Mouse (Mus musculus) heart, postnatal 0 days (tissue): ENCODE results near the gene Gpr153.

ENCODE experiments used
- CTCF ChIP-seq: IDR thresholded peaks from 2 replicates; pipeline ENCODE4 v1.5.1; 2016; ENCODE audit warnings: antibody characterized with exemption, control low read depth, low read depth
- EP300 ChIP-seq: IDR thresholded peaks from 2 replicates; pipeline ENCODE4 v1.6.1; 2016; ENCODE audit warnings: antibody characterized with exemption, low read depth

GRCm38 (mm10) chr4:152246011-152246410 lies 28.0 kb upstream of the Gpr153 start:
- no peak for TF ChIP-seq CTCF
- peak; percentile 63; the same call in 1 of the 2 replicates for TF ChIP-seq EP300
